Mouse (Mus musculus) thymus, postnatal 25 days (tissue): ENCODE data around the gene Tenm4.

Experiments used
- DNase-seq: peaks from one replicate; pipeline ENCODE4 v3.0.0; 2022

Gene Tenm4

DNA sequence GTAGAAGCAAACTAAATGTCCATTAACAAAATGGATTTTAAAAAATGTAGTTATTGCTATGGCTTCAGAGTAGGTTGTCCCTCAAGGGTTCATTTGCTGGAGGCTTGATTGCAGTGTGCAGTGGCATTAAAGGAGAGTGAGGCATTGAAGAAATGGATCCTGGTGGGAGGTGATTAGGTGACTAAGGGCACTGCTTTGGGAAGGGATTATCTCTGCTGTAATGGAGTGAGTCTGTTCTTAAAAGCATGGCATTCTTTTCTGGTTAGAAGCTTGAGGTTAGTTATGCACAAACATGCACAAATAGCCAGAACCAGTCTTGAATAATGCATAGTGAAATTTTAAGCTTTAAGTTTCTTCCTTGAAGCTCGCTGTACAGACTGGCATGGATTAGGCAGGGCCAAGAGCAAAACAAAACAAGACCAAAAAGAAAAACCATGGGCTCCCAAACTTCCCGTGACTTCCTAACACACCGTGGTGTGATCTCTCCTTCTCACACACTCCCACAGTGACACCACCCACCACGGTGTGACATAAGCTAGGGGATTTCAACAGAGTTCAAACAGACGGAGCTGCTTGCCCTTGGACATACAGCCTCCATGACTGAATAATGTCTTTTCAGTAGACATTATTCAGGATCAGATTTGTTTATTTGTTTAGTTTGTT lies 772.8 kb downstream of the Tenm4 start:
- no peak for DNase-seq

DNA sequence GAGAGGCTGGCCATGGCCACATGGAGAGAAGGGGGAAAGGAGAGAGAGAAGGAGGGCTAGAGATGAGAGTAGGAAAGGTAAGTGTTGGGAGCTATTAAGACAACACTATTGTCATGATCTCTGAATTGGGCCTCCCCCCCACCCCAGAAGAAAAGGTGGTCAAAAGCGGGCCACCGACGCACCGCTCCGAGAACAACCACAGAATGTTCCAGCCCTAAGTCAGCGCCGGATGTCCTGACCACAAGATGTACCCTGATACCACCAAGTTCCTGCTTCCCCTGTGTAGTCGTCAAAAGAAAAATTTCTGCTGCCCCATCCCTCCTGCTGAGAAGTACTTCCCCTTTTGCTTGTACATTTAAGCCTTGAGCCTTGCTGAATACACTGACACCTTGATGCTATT lies 775.5 kb downstream of the Tenm4 start:
- peak; percentile 8 for DNase-seq

DNA sequence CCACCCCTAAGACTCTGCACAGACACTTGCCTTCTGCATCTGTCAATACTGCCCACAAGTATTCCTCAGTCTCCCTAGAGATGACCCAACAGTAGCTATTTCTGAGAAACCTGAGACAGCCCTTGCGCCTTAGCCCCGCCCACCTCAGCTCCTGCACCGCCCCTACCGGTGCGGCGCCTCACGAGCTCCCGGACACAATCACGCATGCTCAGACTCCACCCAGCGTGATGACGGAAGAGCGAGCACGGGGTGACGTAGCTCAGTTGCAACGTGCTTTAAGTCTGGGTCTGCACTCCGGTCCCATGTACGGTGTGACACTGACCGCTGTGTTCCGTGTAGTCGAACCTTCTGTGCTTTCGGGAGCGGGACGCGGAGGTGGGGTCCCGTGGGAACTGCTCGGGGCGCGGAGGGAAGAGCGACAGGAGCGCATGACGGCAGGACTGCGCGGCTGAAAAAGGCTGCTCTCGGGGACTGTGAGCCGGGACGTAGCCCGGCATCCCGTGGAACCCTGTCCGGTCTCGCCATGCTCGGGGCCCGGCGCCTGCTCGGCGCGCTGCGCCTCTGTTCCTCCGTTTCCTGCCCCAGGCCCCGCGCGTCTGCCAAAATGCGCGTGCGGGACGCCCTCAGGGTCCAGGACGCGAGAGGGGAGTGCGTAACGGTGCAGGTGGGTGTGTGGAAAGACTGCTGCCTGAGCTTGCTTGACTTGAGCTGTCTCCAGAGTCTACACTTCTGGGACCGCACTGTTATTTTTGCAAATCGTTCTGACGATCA lies 780.4 kb downstream of the Tenm4 start, which contains the start of gene Nars2:
Nars2 (plus strand) TSS at position 225 of the 771 bp plus-strand sequence.
- DNase-seq: peak; percentile 88

GRCm38 (mm10) chr7:96952094-96952493 lies 781.0 kb downstream of the Tenm4 start:
- DNase-seq: no peak

- DNase-seq: no peak
Measured at GRCm38 (mm10) chr7:96959168-96959567, 788.1 kb downstream of the Tenm4 start.
